Mouse (Mus musculus) heart, adult 2 months (tissue): ENCODE measurements around the gene Ifngr1.

Experiments used
- CTCF ChIP-seq: fragments of 200-600 bp; IDR thresholded peaks from 2 replicates; pipeline ENCODE4 v1.8.1; 2022; ENCODE audit warnings: antibody characterized with exemption, mild to moderate bottlenecking, moderate library complexity
- EP300 ChIP-seq: fragments of 200-500 bp; IDR thresholded peaks from 2 replicates; pipeline ENCODE4 v1.6.1; 2011; ENCODE audit warnings: low read depth, low read length, control low read depth; ENCODE audit not compliant: insufficient read depth
- POLR2A ChIP-seq: fragments of 200-500 bp; IDR thresholded peaks from 2 replicates; pipeline ENCODE4 v1.6.1; 2011; ENCODE audit warnings: mild to moderate bottlenecking, low read depth, low read length, control low read depth; ENCODE audit not compliant: insufficient read depth

DNA sequence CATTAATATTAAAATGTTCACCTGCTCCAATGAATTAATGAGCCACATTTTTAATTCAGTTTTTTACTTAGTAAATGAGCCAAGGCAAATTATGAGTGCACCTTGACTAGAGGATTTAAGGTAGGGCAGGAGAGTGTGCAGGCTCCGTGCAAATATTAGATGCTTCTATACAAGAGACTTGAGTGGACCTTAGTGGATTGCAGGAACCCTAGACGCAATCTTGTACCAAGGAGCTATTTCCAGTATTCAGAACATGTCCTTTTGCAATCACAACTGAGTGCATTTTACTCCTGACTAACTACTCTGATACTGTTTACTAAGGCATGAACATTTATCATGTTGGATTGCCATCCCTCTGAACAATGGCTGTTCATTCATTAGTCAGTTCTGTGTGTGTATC is 19.9 kb downstream of the Ifngr1 start:
- TF ChIP-seq CTCF, result no peak
- TF ChIP-seq POLR2A, result no peak
- TF ChIP-seq EP300, result no peak
